Mouse (Mus musculus): ENCODE measurements around the gene Hbp1.

DNA sequence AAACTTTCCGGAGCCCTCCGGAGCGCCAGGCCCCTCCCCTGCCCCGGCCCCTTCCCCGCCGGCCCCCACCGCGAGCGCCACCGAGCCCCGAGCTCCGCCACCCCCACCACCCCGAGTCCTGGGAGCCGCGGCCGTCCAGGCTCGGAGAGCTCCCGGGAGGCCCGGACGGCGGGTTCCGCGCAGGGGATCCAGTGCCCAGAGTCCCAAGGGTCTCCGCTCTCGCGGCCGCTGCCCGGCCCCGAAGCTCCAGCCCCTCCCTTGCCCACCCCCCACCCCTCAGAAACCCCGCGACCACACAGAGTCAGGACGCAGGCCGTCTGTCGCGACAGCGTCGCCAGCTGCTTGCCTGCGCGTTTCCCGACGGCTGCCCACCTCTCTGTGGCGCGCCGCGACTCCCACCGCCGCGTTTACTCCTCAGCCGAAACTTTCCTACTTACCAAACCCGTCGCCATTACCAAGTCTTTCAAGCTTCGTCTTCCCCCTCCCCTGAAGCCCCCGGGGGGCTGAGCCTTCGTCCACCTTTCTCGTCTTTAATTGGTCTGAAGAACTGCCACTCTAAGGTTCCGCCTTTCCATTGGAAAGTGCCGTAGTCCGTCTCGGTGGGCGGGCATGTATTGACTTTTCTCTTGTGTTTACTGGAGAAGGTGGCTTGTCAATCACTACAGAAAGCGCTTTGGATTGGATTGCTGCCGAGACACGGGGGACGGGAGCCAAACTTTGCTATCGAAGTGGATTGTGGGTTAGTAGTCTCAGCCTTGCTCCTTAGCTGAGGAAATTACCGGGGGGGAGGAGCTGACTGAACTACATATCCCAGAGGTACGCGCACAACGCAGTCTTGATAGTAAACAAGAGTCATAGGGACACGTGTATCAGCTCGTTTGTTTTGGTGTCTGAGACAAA is at the start of gene Hbp1:
- TF ChIP-seq CTCF (IDR thresholded peaks at IDR 0.05; ENCODE audit: borderline replicate concordance, control insufficient read depth, extremely low read depth, insufficient read depth, low read length, poor library complexity): no peak
- TF ChIP-seq POLR2A (IDR thresholded peaks at IDR 0.05; ENCODE audit: control insufficient read depth, extremely low read depth, insufficient read depth, low read length, poor library complexity): peak; percentile 75; the same call in 1 of the 2 replicates

All from thymus, adult 2 months (tissue).